Mouse (Mus musculus): ENCODE measurements at regions not wholly inside any gene's neighbourhood (a gene's known extent, or its start where the extent isn't known, plus 50 kb on each side); places are given as distances from the start of the nearest gene placed in this dataset.

GRCm38 (mm10) chr3:149449376-149449775, 459.0 kb upstream of the Adgrl2 start:
- H3K36me3 ChIP-seq (replicated peaks) = no peaks in the 10 kb centered on the region
- no peak for DNase-seq (ENCODE audit: extremely low spot score, low spot score)
- WGBS = 84% methylated on average over 3 of the region's 3 CpGs
- H3K27ac ChIP-seq = no peak overlapping the region
- H3K4me3 ChIP-seq = no peak overlapping the region
- peaks cover 13% of the 10 kb centered on the region for H3K27me3 ChIP-seq (ENCODE audit: poor library complexity, severe bottlenecking)
- H3K4me1 ChIP-seq = peaks cover 11% of the 10 kb centered on the region
- no peaks in the 10 kb centered on the region for H3K9me3 ChIP-seq

DNA sequence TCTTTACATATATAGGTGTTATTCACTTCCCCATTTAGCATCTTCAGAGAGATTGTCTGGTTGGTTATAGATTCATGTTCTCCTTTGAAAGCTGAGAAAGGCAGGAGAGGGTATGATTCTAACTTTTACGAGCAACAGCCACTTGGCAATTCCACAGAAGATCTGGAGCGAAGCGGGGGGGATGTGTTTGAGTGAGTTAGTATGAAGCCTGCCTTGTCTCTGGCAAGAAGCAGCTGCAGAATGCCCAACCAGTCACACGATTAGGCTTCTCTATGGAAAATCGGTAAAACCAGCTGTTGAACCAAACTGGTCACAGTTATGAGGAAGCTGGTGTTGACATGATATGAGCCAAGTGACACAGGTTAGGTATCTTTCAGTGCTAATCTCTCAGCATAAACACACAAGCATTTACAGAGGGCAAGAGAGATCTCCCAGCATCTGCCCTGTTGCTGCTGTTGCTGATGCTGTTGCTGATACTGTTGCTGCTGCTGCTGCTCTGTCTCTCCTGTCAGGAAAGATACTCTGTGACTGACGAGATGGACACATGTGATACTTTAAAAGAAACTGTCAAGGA, 455.7 kb upstream of the Adgrl2 start:
- peaks cover 20% of the 10 kb centered on the region for H3K4me1 ChIP-seq
- H3K9me3 ChIP-seq = no peaks in the 10 kb centered on the region
- WGBS = 86% methylated on average over 6 of the region's 6 CpGs
- no peak overlapping the region for H3K27ac ChIP-seq
- peaks cover 21% of the 10 kb centered on the region for H3K27me3 ChIP-seq (ENCODE audit: poor library complexity, severe bottlenecking)
- H3K4me3 ChIP-seq = no peak overlapping the region
- H3K36me3 ChIP-seq (replicated peaks) = no peaks in the 10 kb centered on the region
- DNase-seq (ENCODE audit: extremely low spot score, low spot score) = no peak

GRCm38 (mm10) chr3:149444854-149445577, 454.7 kb upstream of the Adgrl2 start:
- Histone ChIP-seq H3K4me3 (peak overlapping the region; percentile 41), H3K9me3 (no peaks in the 10 kb centered on the region), H3K36me3 (replicated peaks) (no peaks in the 10 kb centered on the region), H3K4me1 (peaks cover 20% of the 10 kb centered on the region), H3K27me3 (ENCODE audit: poor library complexity, severe bottlenecking) (peaks cover 21% of the 10 kb centered on the region), H3K27ac (peak overlapping the region; percentile 49)
- peak; percentile 21 for DNase-seq (ENCODE audit: extremely low spot score, low spot score)
- WGBS = 16% methylated on average over 15 of the region's 15 CpGs

GRCm38 (mm10) chr3:149444377-149444776, 454.0 kb upstream of the Adgrl2 start:
- H3K4me1 ChIP-seq = peaks cover 20% of the 10 kb centered on the region
- WGBS = 79% methylated on average over 8 of the region's 8 CpGs
- no peaks in the 10 kb centered on the region for H3K36me3 ChIP-seq (replicated peaks)
- no peak overlapping the region for H3K27ac ChIP-seq
- no peak for DNase-seq (ENCODE audit: extremely low spot score, low spot score)
- peaks cover 21% of the 10 kb centered on the region for H3K27me3 ChIP-seq (ENCODE audit: poor library complexity, severe bottlenecking)
- H3K9me3 ChIP-seq = no peaks in the 10 kb centered on the region
- peak overlapping the region; percentile 41; the same call in 1 of the 2 replicates for H3K4me3 ChIP-seq

- Histone ChIP-seq H3K9me3 (no peaks in the 10 kb centered on the region), H3K4me3 (no peak overlapping the region), H3K27me3 (ENCODE audit: poor library complexity, severe bottlenecking) (peaks cover 12% of the 10 kb centered on the region), H3K27ac (no peak overlapping the region), H3K4me1 (peaks cover 26% of the 10 kb centered on the region), H3K36me3 (replicated peaks) (no peaks in the 10 kb centered on the region)
- no peak for DNase-seq (ENCODE audit: extremely low spot score, low spot score)
Observed at GRCm38 (mm10) chr3:149441227-149441626, 450.9 kb upstream of the Adgrl2 start.

DNA sequence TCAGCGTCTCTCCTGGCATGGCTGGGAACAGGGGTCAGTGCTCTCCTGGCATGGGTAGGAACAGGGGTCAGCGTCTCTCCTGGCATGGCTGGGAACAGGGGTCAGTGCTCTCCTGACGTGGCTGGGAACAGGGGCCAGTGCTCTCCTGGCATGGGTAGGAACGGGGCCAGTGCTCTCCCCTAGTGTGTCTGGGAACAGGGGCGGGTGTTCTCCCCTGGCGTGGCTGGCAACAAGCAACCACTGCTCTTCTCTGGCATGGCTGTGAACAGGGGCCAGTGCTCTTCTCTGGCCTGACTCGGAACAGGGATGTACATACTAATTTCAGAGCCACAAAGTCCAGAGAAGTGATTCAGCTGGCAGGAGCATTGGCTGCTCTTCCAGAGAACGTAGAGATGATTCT, 447.4 kb upstream of the Adgrl2 start:
- Histone ChIP-seq H3K27me3 (ENCODE audit: poor library complexity, severe bottlenecking) (no peaks in the 10 kb centered on the region), H3K36me3 (replicated peaks) (no peaks in the 10 kb centered on the region), H3K4me3 (no peak overlapping the region), H3K4me1 (peaks cover 6% of the 10 kb centered on the region; the same call in 1 of the 2 replicates), H3K27ac (peak overlapping the region; percentile 25; the same call in 1 of the 2 replicates), H3K9me3 (no peaks in the 10 kb centered on the region)
- 89% methylated on average over 8 of the region's 8 CpGs for WGBS
- no peak for DNase-seq (ENCODE audit: extremely low spot score, low spot score)

DNA sequence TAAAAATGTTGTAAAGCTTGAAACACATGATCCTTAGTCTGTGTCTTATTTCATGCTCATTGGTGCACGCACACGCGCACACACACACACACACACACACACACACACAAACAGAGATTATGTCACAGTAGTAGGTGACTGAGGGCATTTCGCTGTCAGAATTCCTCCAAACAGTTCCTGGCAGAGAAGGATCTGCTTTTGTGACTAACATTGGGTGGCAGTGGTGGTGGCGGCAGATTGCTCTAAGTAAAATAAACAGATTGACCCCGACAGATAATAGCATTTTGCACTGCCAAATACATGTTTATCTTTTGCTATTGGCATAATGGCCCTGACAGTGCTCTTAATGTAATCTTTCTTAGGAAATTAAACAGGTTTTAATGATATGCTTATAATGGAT, 446.6 kb upstream of the Adgrl2 start:
- 90% methylated on average over 6 of the region's 6 CpGs for WGBS
- H3K27ac ChIP-seq = no peak overlapping the region
- H3K36me3 ChIP-seq (replicated peaks) = no peaks in the 10 kb centered on the region
- H3K4me1 ChIP-seq = peaks cover 6% of the 10 kb centered on the region; the same call in 1 of the 2 replicates
- H3K9me3 ChIP-seq = no peaks in the 10 kb centered on the region
- no peaks in the 10 kb centered on the region for H3K27me3 ChIP-seq (ENCODE audit: poor library complexity, severe bottlenecking)
- no peak for DNase-seq (ENCODE audit: extremely low spot score, low spot score)
- H3K4me3 ChIP-seq = no peak overlapping the region

DNA sequence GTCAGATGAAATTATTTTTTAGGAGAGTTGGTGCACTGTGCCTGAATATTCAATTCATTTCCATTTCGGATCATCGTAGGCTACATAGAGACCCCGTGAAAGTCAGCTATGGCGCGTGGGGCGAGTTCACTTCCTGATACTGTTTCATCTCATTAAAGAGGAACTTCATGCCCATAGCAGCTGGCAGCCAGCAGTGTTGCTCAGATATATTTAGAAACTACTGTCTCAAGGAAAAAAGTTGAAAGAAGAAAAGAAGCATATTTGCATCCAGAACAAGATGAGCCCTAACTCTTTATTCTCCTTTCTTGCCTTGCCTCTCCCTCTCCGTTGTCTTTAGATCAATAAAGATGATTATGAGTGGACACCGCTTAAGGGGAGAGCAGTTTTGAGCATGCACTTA, 446.1 kb upstream of the Adgrl2 start:
- no peak for DNase-seq (ENCODE audit: extremely low spot score, low spot score)
- no peak overlapping the region for H3K27ac ChIP-seq
- H3K4me1 ChIP-seq = peaks cover 6% of the 10 kb centered on the region; the same call in 1 of the 2 replicates
- 95% methylated on average over 8 of the region's 8 CpGs for WGBS
- no peaks in the 10 kb centered on the region for H3K9me3 ChIP-seq
- no peaks in the 10 kb centered on the region for H3K36me3 ChIP-seq (replicated peaks)
- H3K27me3 ChIP-seq (ENCODE audit: poor library complexity, severe bottlenecking) = no peaks in the 10 kb centered on the region
- no peak overlapping the region for H3K4me3 ChIP-seq

GRCm38 (mm10) chr3:149431795-149432194, 441.4 kb upstream of the Adgrl2 start:
- H3K36me3 ChIP-seq (replicated peaks) = no peaks in the 10 kb centered on the region
- H3K4me3 ChIP-seq = no peak overlapping the region
- H3K4me1 ChIP-seq = no peaks in the 10 kb centered on the region
- DNase-seq (ENCODE audit: extremely low spot score, low spot score) = no peak
- H3K9me3 ChIP-seq = no peaks in the 10 kb centered on the region
- H3K27ac ChIP-seq = no peak overlapping the region
- 96% methylated on average over 10 of the region's 10 CpGs for WGBS
- H3K27me3 ChIP-seq (ENCODE audit: poor library complexity, severe bottlenecking) = no peaks in the 10 kb centered on the region

DNA sequence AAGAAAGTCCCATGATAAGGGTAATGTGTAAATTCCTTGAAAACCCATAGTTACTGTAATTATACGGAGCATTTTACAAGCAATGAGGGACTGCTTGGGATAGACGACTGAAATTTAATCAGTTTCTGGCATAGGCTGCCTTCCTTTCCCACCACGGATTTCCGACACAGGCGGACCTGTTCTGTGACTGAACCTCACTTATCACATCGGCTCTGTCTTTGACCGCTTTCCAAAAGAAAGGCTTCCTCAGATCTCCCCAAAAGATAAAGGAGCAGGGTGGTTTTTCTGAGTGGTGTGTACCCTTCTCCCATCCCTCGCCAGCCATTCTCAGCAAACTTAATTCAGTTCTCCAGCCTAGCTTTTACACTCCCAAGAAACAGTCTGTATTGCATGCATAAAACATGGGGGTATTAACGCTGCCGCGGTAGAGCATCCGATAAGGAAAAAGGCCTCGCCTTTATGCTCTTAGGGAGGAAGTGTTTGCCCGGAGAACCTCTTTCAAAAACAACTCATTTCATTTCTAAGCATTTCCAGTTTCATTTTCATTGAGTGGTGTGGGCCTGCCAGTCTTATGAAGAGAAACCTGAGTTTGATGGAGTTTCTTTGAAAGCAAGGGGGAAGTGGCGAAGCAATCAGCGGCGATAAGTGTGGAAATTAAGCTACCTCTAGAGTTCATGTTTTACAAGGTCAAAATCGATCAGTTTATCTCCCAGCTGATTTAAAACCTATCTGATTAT, 435.8 kb upstream of the Adgrl2 start:
- Histone ChIP-seq H3K27me3 (ENCODE audit: poor library complexity, severe bottlenecking) (no peaks in the 10 kb centered on the region), H3K4me1 (peaks cover 5% of the 10 kb centered on the region; the same call in 1 of the 2 replicates), H3K27ac (no peak overlapping the region), H3K36me3 (replicated peaks) (no peaks in the 10 kb centered on the region), H3K9me3 (no peaks in the 10 kb centered on the region), H3K4me3 (no peak overlapping the region)
- DNase-seq (ENCODE audit: extremely low spot score, low spot score) = no peak
- WGBS = 78% methylated on average over 18 of the region's 18 CpGs

DNA sequence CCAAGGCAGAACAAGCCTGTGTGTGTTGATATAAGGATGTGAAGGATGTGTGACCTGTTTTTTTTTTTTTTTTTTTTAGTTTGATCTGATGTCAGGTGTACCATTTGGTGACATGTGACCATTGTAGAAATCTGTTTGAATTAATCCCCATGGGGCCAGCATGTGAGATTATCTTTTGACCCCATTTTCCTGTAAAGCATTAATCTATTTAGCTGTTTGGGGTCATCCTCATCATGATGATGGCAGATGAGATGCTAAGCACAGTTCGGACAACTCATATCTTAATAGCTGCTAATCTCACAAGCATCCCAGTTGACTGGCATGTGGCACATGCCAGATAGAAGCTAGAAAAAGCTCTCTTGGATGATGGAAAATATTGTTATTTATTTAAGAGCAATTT, 434.0 kb upstream of the Adgrl2 start:
- Histone ChIP-seq H3K9me3 (no peaks in the 10 kb centered on the region), H3K4me3 (no peak overlapping the region), H3K27ac (no peak overlapping the region), H3K4me1 (peaks cover 5% of the 10 kb centered on the region; the same call in 1 of the 2 replicates), H3K27me3 (ENCODE audit: poor library complexity, severe bottlenecking) (no peaks in the 10 kb centered on the region), H3K36me3 (replicated peaks) (no peaks in the 10 kb centered on the region)
- 81% methylated on average over 1 of the region's 1 CpGs for WGBS
- DNase-seq (ENCODE audit: extremely low spot score, low spot score) = no peak

DNA sequence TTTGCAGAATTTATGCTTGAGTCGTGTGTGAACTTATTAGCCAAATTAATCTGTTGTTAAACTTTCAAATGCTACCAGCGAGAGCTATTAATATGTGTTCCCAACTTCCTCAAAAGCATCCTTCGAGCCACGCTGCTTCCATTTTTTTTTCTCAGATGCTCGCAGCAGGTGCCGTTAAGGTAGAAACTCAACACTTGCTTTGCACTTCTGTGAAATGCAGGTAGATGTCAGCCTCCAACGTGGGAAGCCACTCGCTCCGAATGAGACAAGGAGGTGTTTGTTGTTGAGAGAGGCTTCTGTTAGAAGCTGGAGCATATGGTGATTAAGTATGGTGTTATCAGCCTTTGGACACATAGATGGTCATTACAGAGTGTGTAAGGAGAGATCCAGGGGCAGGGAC, 433.1 kb upstream of the Adgrl2 start:
- Histone ChIP-seq H3K27ac (no peak overlapping the region), H3K4me1 (peaks cover 5% of the 10 kb centered on the region; the same call in 1 of the 2 replicates), H3K9me3 (no peaks in the 10 kb centered on the region), H3K4me3 (no peak overlapping the region), H3K36me3 (replicated peaks) (no peaks in the 10 kb centered on the region), H3K27me3 (ENCODE audit: poor library complexity, severe bottlenecking) (no peaks in the 10 kb centered on the region)
- WGBS = 78% methylated on average over 9 of the region's 9 CpGs
- no peak for DNase-seq (ENCODE audit: extremely low spot score, low spot score)

GRCm38 (mm10) chr3:149415081-149415480, 424.7 kb upstream of the Adgrl2 start:
- Histone ChIP-seq H3K4me3 (no peak overlapping the region), H3K9me3 (no peaks in the 10 kb centered on the region), H3K27me3 (ENCODE audit: poor library complexity, severe bottlenecking) (no peaks in the 10 kb centered on the region), H3K4me1 (no peaks in the 10 kb centered on the region), H3K36me3 (replicated peaks) (no peaks in the 10 kb centered on the region), H3K27ac (no peak overlapping the region)
- DNase-seq (ENCODE audit: extremely low spot score, low spot score) = no peak
- WGBS = 89% methylated on average over 4 of the region's 4 CpGs
